Mouse (Mus musculus) induced T-regulatory cell, adult 2 months (primary cell): ENCODE measurements at regions not wholly inside any gene's neighbourhood (a gene's known extent, or its start where the extent isn't known, plus 50 kb on each side); places are given as distances from the start of the nearest gene placed in this dataset.
"Not testable (repeated sequence)": the region's sequence is repeated elsewhere in the genome, so short reads cannot be mapped to it uniquely, and the experiment has no call there.

Source experiments
- DNase-seq: peaks from one replicate; pipeline ENCODE4 v3.0.0-alpha.2; 2012; ENCODE audit warnings: low read depth

DNA sequence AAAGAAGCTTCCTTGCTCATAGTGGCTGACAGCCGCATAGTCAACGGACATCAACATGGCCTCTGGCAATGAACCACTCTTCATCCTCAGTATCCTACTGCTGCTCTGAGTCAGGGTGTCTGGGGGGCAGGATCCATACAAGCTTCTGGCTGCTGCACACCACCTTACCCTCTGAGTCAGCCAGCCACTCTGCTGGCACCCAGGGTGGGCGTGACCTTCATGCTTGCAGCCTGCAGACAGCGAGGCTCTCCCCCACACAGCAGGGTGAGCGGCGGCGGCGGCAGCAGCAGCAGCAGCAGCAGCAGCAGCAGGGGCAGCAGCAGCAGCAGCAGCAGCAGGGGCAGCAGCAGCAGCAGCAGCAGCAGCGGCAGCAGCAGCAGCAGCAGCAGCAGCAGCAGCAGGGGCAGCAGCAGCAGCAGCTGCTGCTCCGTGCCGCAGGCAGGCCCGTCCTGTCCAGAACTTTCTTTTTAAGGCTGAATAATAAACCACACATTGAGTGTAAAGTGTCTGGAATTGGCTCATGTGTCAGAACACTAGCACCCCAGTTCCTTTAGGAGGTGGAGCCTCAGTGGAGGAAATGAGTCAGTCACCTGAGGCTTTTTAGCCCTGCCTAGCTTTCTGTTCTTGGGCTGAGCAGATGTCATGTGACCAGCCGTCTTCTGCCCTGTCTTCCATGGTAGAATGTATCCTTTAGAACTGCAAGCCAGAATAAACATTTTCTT lies 186.3 kb downstream of the 1810013L24Rik start:
- no peak for DNase-seq

DNA sequence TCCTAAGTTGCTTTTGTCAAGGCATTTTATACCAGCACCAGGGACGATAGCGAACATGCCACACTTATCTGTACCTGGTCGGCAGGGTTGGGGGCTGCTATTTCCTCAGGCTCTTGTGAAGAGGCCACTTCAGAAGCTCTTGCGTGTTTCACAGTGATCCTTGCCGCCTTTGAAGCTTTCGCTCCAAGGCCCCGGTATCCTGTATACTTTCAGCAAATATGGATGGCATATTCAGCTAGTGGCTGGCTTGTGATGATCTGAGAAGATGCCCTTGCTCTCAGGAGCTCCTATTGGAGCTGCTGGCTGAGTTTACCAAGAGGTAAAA lies 186.8 kb downstream of the 1810013L24Rik start:
- DNase-seq = no peak

DNA sequence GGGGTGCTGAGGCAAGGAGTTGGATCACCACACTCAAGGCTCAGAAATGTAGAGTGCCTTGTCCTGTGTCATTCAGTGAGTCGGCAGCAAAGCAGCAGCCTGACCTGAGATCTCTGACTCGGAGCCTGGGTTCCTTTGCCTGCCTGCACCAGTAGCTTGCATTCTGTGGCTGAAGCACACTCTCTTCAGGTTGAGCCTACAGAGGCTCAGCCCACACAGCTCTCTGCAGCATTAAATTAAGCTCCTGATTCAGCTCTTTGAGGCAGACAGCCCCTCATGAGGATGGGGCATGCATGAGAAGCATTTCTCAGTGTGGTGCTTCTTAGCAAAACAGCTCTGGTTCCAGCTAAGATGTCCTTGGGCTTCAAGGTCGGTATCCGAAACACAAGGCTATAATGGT lies 200.8 kb downstream of the 1810013L24Rik start:
- no peak for DNase-seq

DNA sequence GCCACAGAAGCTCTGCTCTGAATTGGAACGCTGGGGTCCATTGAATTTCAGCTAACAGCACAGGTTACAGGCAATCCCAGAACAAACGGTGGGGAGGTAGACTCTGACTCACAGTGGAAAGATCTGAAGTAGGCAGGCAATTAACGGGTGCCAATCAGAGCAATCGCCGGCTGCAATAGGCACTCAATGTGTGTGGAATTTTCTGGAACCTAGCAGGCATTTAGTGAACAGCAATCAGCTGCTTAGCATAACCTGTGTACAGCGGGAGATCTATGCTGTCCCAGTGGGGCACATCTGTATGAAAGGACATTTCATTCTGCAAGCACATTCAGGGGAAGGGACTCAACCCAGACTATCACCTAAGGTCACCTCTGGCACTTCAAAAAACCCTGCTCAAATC lies 213.4 kb downstream of the 1810013L24Rik start:
- no peak for DNase-seq

DNA sequence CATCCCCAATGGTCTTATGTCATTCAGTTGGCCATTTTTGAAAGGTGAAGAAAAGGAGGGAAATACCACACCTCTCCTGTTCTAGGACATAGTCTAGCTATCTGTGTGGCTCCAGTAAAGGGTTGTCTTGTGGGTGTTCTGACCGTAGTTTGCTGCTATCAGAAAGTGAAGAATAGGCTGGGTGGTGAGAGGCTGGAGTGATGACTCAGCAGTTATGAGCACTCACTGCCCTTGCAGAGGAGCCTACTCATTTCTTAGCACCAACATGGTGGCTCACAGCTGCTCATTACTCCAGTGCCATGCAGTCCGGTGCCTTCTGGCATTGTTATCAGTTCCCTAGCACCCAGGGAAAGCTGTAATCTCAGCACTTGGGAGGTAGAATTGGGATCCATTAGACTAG lies 217.0 kb downstream of the 1810013L24Rik start:
- DNase-seq = no peak

DNA sequence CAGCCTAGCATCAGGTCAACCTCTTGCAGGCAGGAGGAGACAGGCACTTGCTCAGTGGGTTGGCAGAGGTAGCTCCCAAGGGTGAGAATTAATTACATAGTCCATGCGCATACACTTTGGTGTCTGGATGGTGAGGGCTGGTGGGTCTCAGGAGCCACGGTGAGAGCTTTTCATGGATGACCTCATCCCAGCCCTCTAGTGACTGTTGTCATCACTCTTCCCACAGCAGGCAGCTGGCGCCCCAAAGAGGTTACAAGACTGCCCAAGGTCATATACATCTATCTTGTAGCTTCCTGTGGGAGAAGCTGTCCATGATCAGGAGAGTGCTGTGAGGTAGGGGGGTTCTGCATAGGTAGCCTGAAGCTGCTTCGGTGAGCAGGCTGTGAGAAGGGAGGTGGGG lies 224.5 kb downstream of the 1810013L24Rik start:
- no peak for DNase-seq

DNA sequence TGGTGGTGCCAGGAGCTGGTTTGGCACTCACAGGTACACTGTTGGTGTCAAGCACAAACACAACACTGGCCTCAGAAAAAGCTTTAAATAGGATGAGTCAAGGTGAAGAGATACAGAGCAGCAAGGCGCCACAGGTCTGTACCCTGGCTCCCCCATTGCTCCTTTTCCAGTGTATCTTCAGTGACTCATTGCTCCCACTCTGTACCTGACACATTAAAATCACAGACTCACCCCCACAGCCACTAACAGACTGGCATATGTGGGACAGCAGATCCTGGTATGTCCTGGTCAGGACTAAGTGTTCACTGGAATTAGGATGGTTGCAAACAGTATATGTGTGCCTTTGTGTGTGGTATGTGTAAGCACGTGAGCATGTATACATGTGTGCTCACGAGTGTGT lies 226.5 kb downstream of the 1810013L24Rik start:
- no peak for DNase-seq

DNA sequence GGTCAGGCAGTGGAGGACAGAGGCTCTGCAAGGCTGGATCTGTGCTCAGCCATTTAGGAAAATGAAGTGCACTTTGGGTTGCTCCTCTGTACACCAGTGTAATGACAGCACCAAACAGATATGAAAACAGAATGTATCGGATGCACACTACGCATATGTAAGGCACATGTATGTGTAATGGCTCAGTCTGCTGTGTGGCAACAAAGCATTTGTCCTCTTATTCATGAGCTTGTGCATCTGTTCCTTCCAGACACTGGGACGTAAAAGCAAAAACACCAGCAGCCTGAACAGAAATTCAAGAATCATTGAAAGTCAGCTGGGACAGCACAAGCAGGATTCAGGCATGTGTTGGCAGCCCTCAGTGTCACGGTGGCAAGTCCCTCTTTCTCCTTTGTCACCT lies 241.6 kb downstream of the 1810013L24Rik start:
- DNase-seq = no peak

DNA sequence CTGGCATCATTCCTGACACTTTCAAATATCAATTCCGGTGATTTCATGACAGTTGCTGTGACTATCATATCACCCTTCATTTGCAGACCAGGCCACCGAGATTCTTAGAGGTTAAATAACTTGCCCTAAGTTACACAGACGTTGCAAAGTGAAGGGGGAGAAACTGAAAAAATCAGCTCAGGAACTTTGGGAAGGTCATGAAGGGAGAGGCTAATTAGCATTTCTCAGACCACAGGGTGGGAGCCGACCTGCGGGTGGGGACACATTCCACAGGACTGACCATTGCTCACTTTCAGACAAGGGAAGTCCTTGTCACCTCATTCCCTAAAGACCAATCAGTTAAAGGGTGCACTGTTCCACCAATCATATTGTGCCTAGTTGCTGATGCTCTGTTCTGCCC lies 242.1 kb downstream of the 1810013L24Rik start:
- not testable (repeated sequence) for DNase-seq

DNA sequence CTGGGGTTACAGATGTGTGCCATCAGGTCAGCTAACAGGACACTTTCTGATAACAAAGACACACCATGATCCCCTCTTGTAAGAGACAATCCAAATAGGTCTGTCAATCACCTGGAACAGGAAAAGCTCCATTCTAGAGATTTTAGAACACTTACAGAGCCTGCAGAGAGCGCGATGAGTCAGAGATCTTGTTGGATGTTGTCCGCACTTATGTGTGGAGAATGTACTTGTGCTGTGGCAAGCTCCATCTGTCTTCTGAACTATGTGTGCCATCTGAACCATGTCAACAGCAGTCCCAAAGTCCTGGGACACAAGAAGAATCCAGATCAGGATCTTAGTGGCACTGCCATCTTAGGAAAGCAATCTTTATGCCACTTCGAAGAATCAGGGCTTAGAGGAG lies 244.4 kb downstream of the 1810013L24Rik start:
- DNase-seq = no peak

DNA sequence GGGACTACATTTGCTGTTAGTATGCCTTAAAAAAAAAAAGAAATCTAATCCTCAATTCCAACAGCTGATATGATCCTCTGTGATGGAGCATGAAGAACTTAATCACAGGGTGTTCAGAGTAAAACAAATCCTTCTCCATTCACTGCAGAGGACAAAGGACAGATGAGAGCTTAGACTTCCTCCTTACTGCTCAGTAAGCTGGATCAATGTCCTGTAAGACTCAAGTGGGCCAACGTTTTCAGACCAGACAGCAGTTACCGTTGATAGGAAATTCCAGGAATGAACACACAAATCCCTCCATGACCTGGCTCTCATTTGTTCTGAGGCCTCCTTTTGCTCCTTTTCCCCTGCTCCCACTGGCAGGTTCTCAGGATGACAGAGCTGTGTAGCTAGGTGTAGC lies 247.6 kb downstream of the 1810013L24Rik start:
- DNase-seq = no peak

DNA sequence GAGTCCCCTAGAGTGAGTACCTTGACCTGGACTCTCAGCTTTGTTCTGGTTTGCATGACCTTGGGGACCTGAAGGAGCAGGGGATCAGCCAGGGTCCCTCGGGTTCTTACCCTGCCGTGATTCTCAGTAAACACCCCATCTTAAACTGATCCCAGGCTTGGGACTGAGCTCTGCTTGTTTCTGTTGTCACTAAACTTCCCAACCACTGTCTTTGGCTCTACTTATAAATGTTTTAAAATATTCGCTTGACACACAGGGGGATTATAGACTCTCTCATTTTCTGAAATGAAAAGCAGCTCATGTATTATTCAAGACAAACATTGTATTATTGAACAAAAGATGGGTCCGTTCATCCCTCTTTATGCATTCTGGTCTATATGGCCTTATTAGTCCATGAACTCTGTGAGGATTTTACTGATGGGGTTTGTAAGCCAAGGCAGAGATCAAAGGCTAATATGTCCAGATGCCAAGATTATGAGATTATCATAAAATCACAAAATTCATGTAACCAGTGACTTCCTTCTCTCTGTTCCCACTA lies 248.6 kb downstream of the 1810013L24Rik start:
- no peak for DNase-seq

DNA sequence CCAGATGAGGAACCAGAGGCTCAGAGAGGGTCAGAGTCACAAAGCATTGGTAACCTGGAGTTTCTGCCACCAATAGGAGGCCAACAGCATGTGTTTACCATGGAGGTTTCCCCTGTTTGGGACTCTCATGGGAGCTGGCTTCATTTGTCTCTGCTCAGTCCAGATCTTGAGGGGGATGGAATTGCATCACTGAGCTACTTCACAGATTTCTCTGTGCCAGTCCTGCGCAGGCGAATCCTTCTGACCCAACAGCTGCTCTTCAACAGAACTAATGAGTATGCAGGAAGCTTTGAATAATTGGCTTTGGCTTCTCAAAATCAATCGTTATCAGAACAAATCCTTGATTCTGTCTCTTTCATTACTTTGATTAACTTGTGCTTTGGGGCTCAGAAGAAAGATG lies 253.1 kb downstream of the 1810013L24Rik start:
- DNase-seq = no peak

DNA sequence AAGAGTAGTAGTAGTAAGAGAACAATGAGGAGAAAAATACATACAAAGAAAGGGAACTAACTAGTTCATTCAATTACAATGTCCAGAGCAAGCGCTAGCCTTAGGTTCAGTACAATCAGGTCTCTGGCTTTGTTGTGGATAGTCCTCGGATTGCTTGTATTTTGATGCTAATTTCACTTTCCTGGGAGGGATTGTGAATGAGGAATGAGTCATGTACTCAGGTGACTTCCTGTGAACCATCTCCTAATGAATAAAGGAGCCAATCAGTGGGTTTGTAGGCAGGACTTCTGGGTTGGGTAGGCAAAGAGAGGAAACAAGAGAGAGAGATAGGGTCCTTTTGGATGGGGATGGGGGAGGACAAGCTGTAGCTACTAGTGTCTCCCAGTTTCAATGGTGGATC lies 253.8 kb downstream of the 1810013L24Rik start:
- no peak for DNase-seq

DNA sequence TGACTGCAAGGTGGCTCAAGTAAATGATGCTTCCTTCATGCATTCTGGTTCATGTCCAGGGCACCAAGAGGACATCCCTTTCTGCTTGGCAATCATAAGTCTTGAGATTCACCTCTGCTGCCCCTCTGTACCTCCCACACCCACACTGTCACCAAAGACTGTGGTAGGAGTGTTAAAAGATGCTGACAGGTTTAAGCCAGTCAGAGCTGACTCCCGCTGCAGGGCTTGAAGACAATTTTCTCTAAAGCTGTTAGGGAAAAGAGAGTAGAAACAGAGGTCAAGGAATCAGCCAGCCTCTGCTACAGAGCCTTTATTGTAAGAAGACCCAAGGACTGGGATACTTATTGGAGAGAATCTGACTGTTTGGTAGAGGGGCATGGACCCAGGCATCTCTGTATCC lies 254.7 kb downstream of the 1810013L24Rik start:
- no peak for DNase-seq

DNA sequence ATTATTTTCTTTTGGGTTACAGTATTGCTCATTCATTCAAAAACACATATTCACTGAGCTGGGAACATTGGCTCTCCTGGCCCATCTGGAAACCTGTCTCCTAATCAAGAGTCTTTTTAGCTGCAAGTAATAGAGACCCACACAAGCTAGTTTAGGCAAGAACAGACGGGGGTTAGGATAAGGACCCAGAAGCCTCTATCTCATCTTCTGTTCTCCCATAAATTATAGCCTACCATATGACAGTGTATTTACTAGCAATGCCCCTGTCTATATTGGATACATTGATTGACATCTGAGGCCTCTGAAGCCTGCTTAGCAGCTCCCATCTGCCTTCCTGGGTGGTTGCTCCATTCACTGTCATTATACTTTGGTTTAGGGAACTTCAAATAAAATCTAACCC lies 255.2 kb downstream of the 1810013L24Rik start:
- DNase-seq = no peak

DNA sequence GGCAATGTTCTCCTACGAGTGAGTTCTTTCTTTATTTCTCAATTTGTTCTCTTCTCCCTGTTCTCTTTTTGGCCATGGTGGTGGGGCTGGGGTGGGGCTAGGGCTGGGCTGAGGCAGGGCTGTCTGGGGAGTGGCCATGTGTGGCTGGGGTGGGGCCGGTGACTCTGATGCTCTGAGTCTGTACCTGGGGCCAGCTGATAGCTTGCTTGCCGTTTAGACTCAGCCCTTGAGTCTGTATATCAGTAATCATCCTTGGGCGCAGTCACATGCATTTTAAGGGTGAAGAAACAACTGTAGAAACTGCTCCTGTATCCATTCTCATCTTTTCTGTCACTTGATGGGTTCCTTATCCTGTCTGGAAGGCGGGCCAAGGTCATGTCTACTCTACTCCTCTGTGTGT lies 256.1 kb downstream of the 1810013L24Rik start:
- no peak for DNase-seq

DNA sequence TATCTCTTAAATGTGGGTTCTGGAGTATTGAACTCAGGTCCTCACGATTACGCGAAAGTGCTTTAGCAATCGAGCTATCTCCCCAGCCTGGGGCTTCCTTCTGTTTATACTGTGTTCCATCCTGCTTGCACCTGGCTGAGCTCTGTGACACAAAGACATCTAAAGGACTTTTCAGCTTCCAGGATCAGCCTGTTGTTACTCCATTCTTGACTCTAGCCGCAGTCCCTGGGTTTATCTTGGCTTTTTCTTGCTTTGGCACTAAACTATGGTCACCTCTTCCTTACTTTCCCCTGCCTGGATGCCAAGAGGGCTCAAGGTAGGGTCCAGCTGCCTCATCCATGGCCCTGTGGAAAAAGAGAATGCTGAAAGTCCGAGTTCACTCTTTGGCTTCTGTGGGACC lies 261.9 kb downstream of the 1810013L24Rik start:
- DNase-seq = no peak

DNA sequence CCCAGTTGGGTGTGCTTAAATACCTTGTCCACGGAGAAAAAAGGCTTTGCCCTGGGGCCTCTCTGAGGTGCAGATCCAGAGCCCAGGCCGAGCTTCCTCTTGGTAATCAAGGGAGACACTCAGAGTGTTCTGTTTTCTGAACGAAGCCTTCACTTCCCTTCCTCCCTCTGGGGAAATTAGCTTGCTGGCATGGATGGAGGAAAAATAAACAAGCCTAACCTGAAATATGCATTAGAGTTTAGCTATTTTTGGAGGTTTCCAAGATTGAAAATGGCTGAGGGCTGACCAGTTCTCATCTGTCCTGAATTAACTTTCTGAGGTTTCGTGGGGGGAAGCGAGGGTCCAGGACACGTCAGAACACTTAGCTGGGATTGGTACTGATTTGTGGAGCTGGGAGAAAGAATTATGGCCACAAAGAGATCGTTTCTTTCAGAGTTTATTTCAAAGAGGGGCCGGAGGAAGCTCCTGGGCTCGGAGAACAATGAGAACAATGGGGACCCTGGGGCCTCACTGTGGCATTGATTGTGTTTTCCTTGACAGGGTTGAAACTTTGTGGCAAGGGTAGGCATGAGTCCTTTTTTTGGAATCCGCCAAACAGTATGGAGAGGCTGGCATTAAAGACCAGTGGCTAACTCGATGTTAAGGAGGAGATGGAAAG lies 262.4 kb downstream of the 1810013L24Rik start:
- DNase-seq = no peak

DNA sequence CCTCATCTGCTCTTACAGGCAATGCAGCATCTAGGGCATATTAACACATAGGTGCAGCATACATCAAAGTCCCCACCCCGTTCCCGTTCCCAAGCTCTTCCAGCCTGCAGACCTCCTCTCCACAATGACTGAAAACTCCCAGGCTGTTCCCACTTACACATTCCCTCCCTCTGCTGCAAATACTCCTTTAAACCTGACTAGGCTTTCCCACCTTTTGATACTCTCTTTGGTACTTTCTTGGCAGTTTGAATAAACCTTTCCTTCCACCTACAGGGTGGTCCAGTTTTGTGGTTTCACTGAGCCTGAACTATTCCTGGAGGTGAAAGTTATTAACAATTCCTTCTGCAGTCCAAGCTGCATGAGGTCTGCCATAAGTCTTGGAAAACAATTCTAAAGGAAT lies 263.7 kb downstream of the 1810013L24Rik start:
- no peak for DNase-seq

DNA sequence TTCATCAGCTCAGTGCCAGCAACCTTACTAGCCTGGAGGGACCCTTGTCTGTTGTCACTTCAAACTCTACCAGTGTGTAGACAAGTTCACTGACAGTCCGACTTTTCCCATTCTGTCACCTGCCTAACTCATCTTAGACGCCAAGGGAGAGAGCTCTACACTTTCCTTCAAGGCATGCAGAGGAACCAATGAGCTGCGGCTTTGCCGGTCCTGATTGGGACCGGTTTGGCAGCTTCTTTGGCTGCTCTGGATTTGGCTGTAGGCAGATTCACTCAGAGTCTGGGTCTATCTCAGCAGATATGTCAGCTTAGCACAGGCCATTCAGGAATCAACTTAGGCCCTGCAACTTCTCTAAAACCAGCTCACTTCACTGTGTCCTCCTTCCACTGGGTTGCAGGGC lies 264.3 kb downstream of the 1810013L24Rik start:
- DNase-seq = no peak

DNA sequence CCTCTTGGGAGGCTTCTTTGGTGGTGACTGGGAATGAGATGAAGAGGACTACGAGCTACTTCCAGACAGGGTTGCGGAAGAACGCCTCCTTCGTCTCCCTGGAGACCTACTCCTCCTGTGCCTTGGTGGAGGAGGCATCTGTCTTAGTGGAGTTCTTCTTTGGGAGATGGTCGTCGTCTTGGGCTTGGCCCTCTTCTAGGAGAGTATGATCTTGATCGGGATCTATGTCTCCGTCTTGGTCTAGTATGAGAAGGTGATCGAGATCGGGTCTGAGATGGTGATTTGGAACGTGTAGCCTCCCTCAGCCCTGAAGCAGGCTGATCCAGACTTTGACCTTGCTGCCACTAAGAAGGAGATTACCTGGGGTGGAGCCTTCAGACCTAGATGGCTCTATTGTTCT lies 276.3 kb downstream of the 1810013L24Rik start:
- DNase-seq = no peak

DNA sequence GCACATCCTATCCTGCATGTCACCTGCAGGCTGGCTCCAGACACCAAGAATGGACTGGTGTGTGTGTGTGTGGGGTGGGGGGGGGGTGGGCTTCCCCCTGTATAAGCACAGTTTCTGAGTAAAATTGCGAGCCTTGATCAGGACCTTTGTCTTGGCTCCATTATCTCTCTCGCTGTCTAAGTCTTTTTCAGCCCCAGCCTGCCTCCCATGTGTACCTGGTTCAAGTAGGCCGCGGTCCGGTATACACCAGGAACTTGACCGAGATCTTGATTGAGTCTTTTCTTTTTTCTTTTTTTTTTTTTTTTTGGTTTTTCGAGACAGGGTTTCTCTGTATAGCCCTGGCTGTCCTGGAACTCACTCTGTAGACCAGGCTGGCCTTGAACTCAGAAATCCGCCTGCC lies 276.8 kb downstream of the 1810013L24Rik start:
- DNase-seq = not testable (repeated sequence)

DNA sequence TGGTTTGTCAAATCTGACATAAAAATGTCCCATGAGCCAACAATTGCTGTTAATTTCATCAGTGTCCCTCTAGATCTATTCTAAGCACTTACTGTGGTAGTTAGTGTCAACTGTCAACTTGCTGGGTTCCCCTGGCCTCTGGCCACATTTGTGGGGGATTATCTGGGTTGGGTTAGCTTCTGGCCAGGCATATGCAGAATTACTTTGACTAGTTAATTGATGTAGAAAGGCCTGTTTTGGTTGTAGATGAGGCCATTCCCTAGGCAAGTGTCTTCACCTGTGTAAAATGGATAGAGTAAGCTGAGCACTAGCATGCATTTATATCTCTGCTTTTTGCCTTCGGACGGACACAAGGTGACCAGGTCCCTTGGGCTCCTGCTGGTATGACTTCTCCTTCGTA lies 283.9 kb downstream of the 1810013L24Rik start:
- DNase-seq = no peak
